Mouse (Mus musculus): ENCODE measurements around the gene D5Ertd577e. TPM values are rescaled to one million over a fixed set of nuclear protein-coding genes. Genes with fewer than 3 reads are reported as not detected.

D5Ertd577e gene
- not detected in 2 replicates for total RNA-seq (2023)

DNA sequence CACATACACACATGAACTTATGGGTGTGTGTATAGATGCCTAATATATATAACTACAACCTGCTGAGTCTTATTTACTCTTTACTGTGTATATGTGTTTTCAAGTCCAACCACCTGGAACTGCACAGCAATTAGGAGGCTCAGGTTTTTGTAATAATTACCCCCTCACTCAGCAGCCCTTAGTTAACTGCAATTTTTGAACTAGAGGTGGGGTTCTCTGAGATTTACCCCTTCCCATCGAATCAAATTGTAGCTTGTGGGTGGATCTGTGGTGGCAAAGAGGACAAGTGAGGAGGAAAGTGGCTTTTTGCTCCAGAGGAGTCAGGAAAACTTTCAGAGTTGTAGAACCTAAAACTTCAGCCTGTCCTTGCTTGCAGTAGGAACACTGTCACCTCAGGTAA is at the start of gene D5Ertd577e:
TSS of gene D5Ertd577e (plus strand) at position 301 of the 400 bp plus-strand sequence.

GRCm38 (mm10) chr5:95510458-95510857 is 53.9 kb downstream of the D5Ertd577e start, which contains the start of gene Gm3286:
Gene Gm3286, plus strand, starts transcription at chr5:95510758.

Other genes with a start within 250 kb of the D5Ertd577e start
- not detected in 2 replicates for gene Gm10424, start 184.0 kb upstream of the D5Ertd577e start, total RNA-seq (2023)
- not detected in 2 replicates for gene Gm3259, start 150.9 kb upstream of the D5Ertd577e start, total RNA-seq (2023)
- gene Gm3286, start 54.0 kb downstream of the D5Ertd577e start, total RNA-seq (2023): not detected in 2 replicates
- gene Gm7971, start 138.1 kb downstream of the D5Ertd577e start, total RNA-seq (2023): not detected in 2 replicates

All from neutrophil, adult 65 days (primary cell).